Mouse (Mus musculus): ENCODE data around the gene Defb19.

GRCm38 (mm10) chr2:152543478-152543877 lies 36.6 kb downstream of the Defb19 start:
- TF ChIP-seq CTCF (IDR thresholded peaks at IDR 0.05; ENCODE audit: low read depth) (no peak), EP300 (IDR thresholded peaks at IDR 0.05; ENCODE audit: low read depth) (no peak)

Data from liver, embryonic 14.5 days (tissue).